Mouse (Mus musculus) lung, postnatal 0 days (tissue): ENCODE results near the gene Gm20388. TPM values are rescaled to one million over a fixed set of nuclear protein-coding genes. Genes with fewer than 3 reads are reported as not detected.

Experiments used
- ATAC-seq: fragments of 200-750 bp; cut with Nextera tagmentation; 2 replicates; pipeline ENCODE4 v1.8.0; 2017; ENCODE audit warnings: moderate library complexity
- DNase-seq: peaks from one replicate; pipeline ENCODE4 v3.0.0-alpha.2; 2016; ENCODE audit warnings: low spot score
- H3K27ac ChIP-seq: fragments of 300-500 bp; sonication (generic); 2 replicates; pipeline ENCODE4 v1.5.1; 2014; ENCODE audit warnings: antibody characterized with exemption, mild to moderate bottlenecking, low read length, mixed read lengths
- H3K27me3 ChIP-seq: fragments of 300-500 bp; sonication (generic); replicated peaks from 2 replicates; pipeline ENCODE4 v1.6.1; 2014; ENCODE audit warnings: low read length, mixed read lengths; ENCODE audit not compliant: insufficient read depth
- H3K36me3 ChIP-seq: fragments of 300-500 bp; sonication (generic); 2 replicates; pipeline ENCODE4 v1.6.1; 2014; ENCODE audit warnings: low read length, mixed read lengths; ENCODE audit not compliant: insufficient read depth
- H3K4me1 ChIP-seq: fragments of 300-500 bp; sonication (generic); 2 replicates; pipeline ENCODE4 v1.6.1; 2014; ENCODE audit warnings: antibody characterized with exemption, low read depth, low read length, mixed read lengths; ENCODE audit not compliant: insufficient read depth
- H3K4me2 ChIP-seq: fragments of 300-500 bp; sonication (generic); replicated peaks from 2 replicates; pipeline ENCODE4 v1.6.1; 2014; ENCODE audit warnings: low read depth, mild to moderate bottlenecking, low read length, moderate library complexity, mixed read lengths
- H3K4me3 ChIP-seq: fragments of 300-500 bp; sonication (generic); 2 replicates; pipeline ENCODE4 v1.5.1; 2014; ENCODE audit warnings: low read depth, low read length
- H3K9ac ChIP-seq: fragments of 300-500 bp; sonication (generic); replicated peaks from 2 replicates; pipeline ENCODE4 v1.6.1; 2014; ENCODE audit warnings: low read depth, mild to moderate bottlenecking
- H3K9me3 ChIP-seq: fragments of 300-500 bp; sonication (generic); 2 replicates; pipeline ENCODE4 v1.6.1; 2016; ENCODE audit warnings: low read length, mixed read lengths
- CTCF ChIP-seq: IDR thresholded peaks from 2 replicates; pipeline ENCODE4 v1.5.1; 2016; ENCODE audit warnings: antibody characterized with exemption, mild to moderate bottlenecking
- EP300 ChIP-seq: IDR thresholded peaks from 2 replicates; pipeline ENCODE4 v1.6.1; 2016; ENCODE audit warnings: antibody characterized with exemption, mild to moderate bottlenecking, control low read depth
- WGBS: fragments of 180-500 bp; shearing (Covaris S2); extraction: QIAGEN DNeasy Blood & Tissue Kit; methylation state at CpG from one replicate; pipeline ENCODE4 v1.1.7; 2014; 5-methylcytosine and 5-hydroxymethylcytosine counted together
- polyA plus RNA-seq: library from polyadenylated mRNA; unstranded; fragments of >200 nt; fragmentation: Nextera tagmentation; extraction: Ambion mirVana; gene quantifications from 2 replicates; pipeline ENCODE4 v1.2.1, GENCODE M21; 2015

The Gm20388 gene
- polyA plus RNA-seq, 1 experiment from 2014 or later = not detected

- no peak for TF ChIP-seq CTCF
- no peak for TF ChIP-seq EP300
- Histone ChIP-seq H3K4me2 (no peak overlapping the region), H3K36me3 (no peaks in the 10 kb centered on the region), H3K27me3 (0 out of 2 replicates have a peak, but pooled peaks cover 7% of the 10 kb centered on the region), H3K9ac (no peak overlapping the region), H3K27ac (no peak overlapping the region), H3K4me3 (no peak overlapping the region), H3K4me1 (peaks cover 4% of the 10 kb centered on the region; the same call in 1 of the 2 replicates), H3K9me3 (no peaks in the 10 kb centered on the region)
- no peak for DNase-seq
- WGBS = 75% methylated on average over 11 of the region's 11 CpGs
- ATAC-seq = no peak
Observed at GRCm38 (mm10) chr8:123233760-123234159, 3323.1 kb downstream of the Gm20388 start.

GRCm38 (mm10) chr8:123234918-123235519, 3324.4 kb downstream of the Gm20388 start:
- 21% methylated on average over 13 of the region's 13 CpGs for WGBS
- peaks cover 4% of the 10 kb centered on the region; the same call in 1 of the 2 replicates for H3K4me1 ChIP-seq
- no peaks in the 10 kb centered on the region for H3K36me3 ChIP-seq
- peak overlapping the region; percentile 95 for H3K4me2 ChIP-seq
- TF ChIP-seq CTCF = no peak
- no peak for TF ChIP-seq EP300
- H3K9me3 ChIP-seq = no peaks in the 10 kb centered on the region
- H3K9ac ChIP-seq = no peak overlapping the region
- no peak overlapping the region for H3K27ac ChIP-seq
- ATAC-seq = peak; percentile 12; the same call in 1 of the 2 replicates
- H3K4me3 ChIP-seq = peak overlapping the region; percentile 60
- DNase-seq = peak; percentile 40
- 0 out of 2 replicates have a peak, but pooled peaks cover 7% of the 10 kb centered on the region for H3K27me3 ChIP-seq

- H3K4me1 ChIP-seq = peaks cover 4% of the 10 kb centered on the region; the same call in 1 of the 2 replicates
- peak within 1 kb of the TSS; percentile 20 for H3K9ac ChIP-seq
- 0 out of 2 replicates have a peak, but pooled peaks cover 7% of the 10 kb centered on the region for H3K27me3 ChIP-seq
- H3K4me2 ChIP-seq = peak within 1 kb of the TSS; percentile 95
- no peaks in the 10 kb centered on the region for H3K36me3 ChIP-seq
- peak; percentile 92 for DNase-seq
- ATAC-seq = peak; percentile 93
- no peaks in the 10 kb centered on the region for H3K9me3 ChIP-seq
- H3K27ac ChIP-seq = no peak within 1 kb of the TSS
- TF ChIP-seq EP300 (no peak), CTCF (peak; percentile 63)
- WGBS = under 1% methylated on average over 57 of the region's 57 CpGs
- peak within 1 kb of the TSS; percentile 60 for H3K4me3 ChIP-seq
Observed at GRCm38 (mm10) chr8:123235520-123236497, 3325.2 kb downstream of the Gm20388 start, which contains the start of gene Spata2l. Gene Spata2l (minus strand): TSS chr8:123236233.

- no peaks in the 10 kb centered on the region for H3K9me3 ChIP-seq
- DNase-seq (no peak), ATAC-seq (no peak)
- WGBS = 87% methylated on average over 10 of the region's 10 CpGs
- H3K4me1 ChIP-seq = peaks cover 4% of the 10 kb centered on the region; the same call in 1 of the 2 replicates
- H3K4me2 ChIP-seq = no peak overlapping the region
- no peak overlapping the region for H3K27ac ChIP-seq
- H3K4me3 ChIP-seq = no peak overlapping the region
- H3K9ac ChIP-seq = no peak overlapping the region
- H3K27me3 ChIP-seq = 0 out of 2 replicates have a peak, but pooled peaks cover 7% of the 10 kb centered on the region
- TF ChIP-seq EP300 (no peak), CTCF (no peak)
- H3K36me3 ChIP-seq = no peaks in the 10 kb centered on the region
Observed at GRCm38 (mm10) chr8:123239398-123239797, 3328.8 kb downstream of the Gm20388 start.

GRCm38 (mm10) chr8:123242107-123242923, 3331.7 kb downstream of the Gm20388 start:
- peaks cover 25% of the 10 kb centered on the region for H3K36me3 ChIP-seq
- DNase-seq (no peak), ATAC-seq (no peak)
- no peak overlapping the region for H3K9ac ChIP-seq
- H3K27me3 ChIP-seq = no peaks in the 10 kb centered on the region
- WGBS = 77% methylated on average over 7 of the region's 7 CpGs
- no peak overlapping the region for H3K4me2 ChIP-seq
- TF ChIP-seq EP300 = no peak
- H3K27ac ChIP-seq = no peak overlapping the region
- no peak overlapping the region for H3K4me3 ChIP-seq
- H3K4me1 ChIP-seq = no peaks in the 10 kb centered on the region
- no peaks in the 10 kb centered on the region for H3K9me3 ChIP-seq
